Mouse (Mus musculus): Measurements from ENCODE around the gene Reps2.

DNA sequence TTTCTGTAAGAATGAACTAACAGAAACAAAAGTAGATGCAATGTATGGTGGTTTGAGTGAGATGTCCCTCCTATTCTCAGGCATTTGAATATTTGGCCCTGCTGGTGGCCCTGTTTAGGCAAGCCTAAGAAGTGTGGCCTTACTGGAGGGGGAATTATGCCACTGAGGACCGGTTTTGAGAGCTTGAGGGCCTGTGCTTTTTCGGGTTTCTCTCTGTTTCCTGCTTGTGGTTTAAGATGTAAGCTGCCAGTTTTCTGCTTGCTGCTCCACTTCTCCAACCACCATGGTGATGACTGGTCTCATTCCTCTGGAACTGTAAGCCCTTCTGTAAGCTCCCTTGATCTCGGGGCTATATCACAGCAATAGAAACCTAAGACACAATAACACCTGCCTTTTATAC lies 142.5 kb downstream of the Reps2 start:
- TF ChIP-seq USF1 (IDR thresholded peaks at IDR 0.05; ENCODE audit: low read depth) (no peak), CEBPB (IDR thresholded peaks at IDR 0.05; ENCODE audit: low read depth) (no peak), CTCF (IDR thresholded peaks at IDR 0.05; ENCODE audit: control insufficient read depth, insufficient read depth, insufficient read length) (no peak), MAX (IDR thresholded peaks at IDR 0.05) (no peak), MYOD1 (IDR thresholded peaks at IDR 0.05; ENCODE audit: control insufficient read depth, insufficient read length, low read depth) (no peak)

Data from C2C12 (cell line).